Mouse (Mus musculus) embryonic facial prominence, embryonic 15.5 days (tissue): ENCODE measurements around the gene Lyrm1. TPM values are rescaled to one million over a fixed set of nuclear protein-coding genes. Genes with fewer than 3 reads are reported as not detected.

ENCODE experiments used
- ATAC-seq: fragments of 200-750 bp; cut with Nextera tagmentation; 2 replicates; pipeline ENCODE4 v1.8.0; 2017; ENCODE audit warnings: low read depth, moderate TSS enrichment; ENCODE audit not compliant: insufficient number of reproducible peaks, low FRiP score, low TSS enrichment
- H3K27ac ChIP-seq: fragments of 300-500 bp; sonication (generic); replicated peaks from 2 replicates; pipeline ENCODE4 v1.5.1; 2015; ENCODE audit warnings: mild to moderate bottlenecking, inconsistent platforms
- H3K27me3 ChIP-seq: fragments of 300-500 bp; sonication (generic); 2 replicates; pipeline ENCODE4 v1.6.1; 2015; ENCODE audit warnings: inconsistent platforms
- H3K36me3 ChIP-seq: fragments of 300-500 bp; sonication (generic); 2 replicates; pipeline ENCODE4 v1.6.1; 2015; ENCODE audit warnings: mild to moderate bottlenecking, inconsistent platforms
- H3K4me1 ChIP-seq: fragments of 300-500 bp; sonication (generic); 2 replicates; pipeline ENCODE4 v1.6.1; 2015; ENCODE audit warnings: inconsistent platforms
- H3K4me2 ChIP-seq: fragments of 300-500 bp; sonication (generic); replicated peaks from 2 replicates; pipeline ENCODE4 v1.6.1; 2015; ENCODE audit warnings: mild to moderate bottlenecking, inconsistent platforms
- H3K4me3 ChIP-seq: fragments of 300-500 bp; sonication (generic); replicated peaks from 2 replicates; pipeline ENCODE4 v1.5.1; 2015; ENCODE audit warnings: mild to moderate bottlenecking, inconsistent platforms
- H3K9ac ChIP-seq: fragments of 300-500 bp; sonication (generic); 2 replicates; pipeline ENCODE4 v1.6.1; 2015; ENCODE audit warnings: inconsistent platforms
- H3K9me3 ChIP-seq: fragments of 300-500 bp; sonication (generic); replicated peaks from 2 replicates; pipeline ENCODE4 v1.6.1; 2016; ENCODE audit warnings: inconsistent platforms
- WGBS: fragments of 180-500 bp; shearing (Covaris S2); methylation state at CpG from one replicate; pipeline ENCODE4 v1.1.7; 2015; 5-methylcytosine and 5-hydroxymethylcytosine counted together
- polyA plus RNA-seq: library from polyadenylated mRNA; unstranded; fragments of >200 nt; fragmentation: Nextera tagmentation; extraction: Ambion mirVana; gene quantifications from 2 replicates; pipeline ENCODE4 v1.2.1, GENCODE M21; 2015

Gene Lyrm1
- polyA plus RNA-seq, 1 experiment from 2014 or later: 11.4 TPM

- no peak for ATAC-seq
- no peaks in the 10 kb centered on the region for H3K9me3 ChIP-seq
- H3K9ac ChIP-seq: no peak overlapping the region
- H3K36me3 ChIP-seq: no peaks in the 10 kb centered on the region; the same call in 1 of the 2 replicates
- H3K4me3 ChIP-seq: no peak overlapping the region
- H3K27ac ChIP-seq: peak overlapping the region; percentile 88
- peaks cover 15% of the 10 kb centered on the region for H3K4me1 ChIP-seq
- no peak overlapping the region for H3K4me2 ChIP-seq
- H3K27me3 ChIP-seq: no peaks in the 10 kb centered on the region
Observed at GRCm38 (mm10) chr7:119860971-119861334, 34.7 kb upstream of the Lyrm1 start.

- H3K4me2 ChIP-seq: peak overlapping the region; percentile 19; the same call in 1 of the 2 replicates
- 0 out of 2 replicates have a peak overlapping the region, but pooled peaks have one; percentile 4 for H3K9ac ChIP-seq
- WGBS: 17% methylated on average over 6 of the region's 6 CpGs
Observed at GRCm38 (mm10) chr7:119861335-119862091, 34.1 kb upstream of the Lyrm1 start.

GRCm38 (mm10) chr7:119862167-119862566 lies 33.5 kb upstream of the Lyrm1 start:
- Histone ChIP-seq H3K4me3 (no peak overlapping the region), H3K36me3 (no peaks in the 10 kb centered on the region; the same call in 1 of the 2 replicates), H3K27me3 (no peaks in the 10 kb centered on the region), H3K4me2 (no peak overlapping the region), H3K9me3 (no peaks in the 10 kb centered on the region), H3K4me1 (peaks cover 15% of the 10 kb centered on the region), H3K9ac (no peak overlapping the region), H3K27ac (peak overlapping the region; percentile 88)
- no peak for ATAC-seq
- WGBS: 18% methylated on average over 1 of the region's 1 CpGs

More at GRCm38 (mm10) chr7:119861335-119862091, 34.1 kb upstream of the Lyrm1 start:
- H3K4me1 ChIP-seq: peaks cover 15% of the 10 kb centered on the region
- H3K27ac ChIP-seq: peak overlapping the region; percentile 88
- peak; percentile 71 for ATAC-seq
- H3K27me3 ChIP-seq: no peaks in the 10 kb centered on the region
- H3K4me3 ChIP-seq: 0 out of 2 replicates have a peak overlapping the region, but pooled peaks have one; percentile 2
- no peaks in the 10 kb centered on the region; the same call in 1 of the 2 replicates for H3K36me3 ChIP-seq
- no peaks in the 10 kb centered on the region for H3K9me3 ChIP-seq

GRCm38 (mm10) chr7:119864500-119864899 lies 31.2 kb upstream of the Lyrm1 start:
- no peaks in the 10 kb centered on the region for H3K9me3 ChIP-seq
- H3K27me3 ChIP-seq: no peaks in the 10 kb centered on the region
- H3K9ac ChIP-seq: no peak overlapping the region
- H3K36me3 ChIP-seq: no peaks in the 10 kb centered on the region; the same call in 1 of the 2 replicates
- WGBS: 89% methylated on average over 5 of the region's 5 CpGs
- ATAC-seq: no peak
- H3K4me1 ChIP-seq: peaks cover 15% of the 10 kb centered on the region
- no peak overlapping the region for H3K27ac ChIP-seq
- H3K4me3 ChIP-seq: no peak overlapping the region
- no peak overlapping the region for H3K4me2 ChIP-seq

- Histone ChIP-seq H3K9me3 (no peaks in the 10 kb centered on the region), H3K27ac (no peak overlapping the region), H3K4me3 (no peak overlapping the region), H3K36me3 (no peaks in the 10 kb centered on the region; the same call in 1 of the 2 replicates), H3K27me3 (no peaks in the 10 kb centered on the region), H3K4me1 (peaks cover 12% of the 10 kb centered on the region), H3K4me2 (no peak overlapping the region), H3K9ac (no peak overlapping the region)
- ATAC-seq: no peak
- 67% methylated on average over 1 of the region's 1 CpGs for WGBS
Observed at GRCm38 (mm10) chr7:119866136-119866535, 29.5 kb upstream of the Lyrm1 start.

GRCm38 (mm10) chr7:119872204-119872603 lies 23.5 kb upstream of the Lyrm1 start:
- no peak overlapping the region for H3K4me3 ChIP-seq
- H3K4me2 ChIP-seq: no peak overlapping the region
- no peaks in the 10 kb centered on the region for H3K36me3 ChIP-seq
- no peak for ATAC-seq
- H3K9me3 ChIP-seq: no peaks in the 10 kb centered on the region
- 0 out of 2 replicates have a peak, but pooled peaks cover 3% of the 10 kb centered on the region for H3K4me1 ChIP-seq
- no peaks in the 10 kb centered on the region for H3K27me3 ChIP-seq
- 77% methylated on average over 4 of the region's 4 CpGs for WGBS
- H3K9ac ChIP-seq: no peak overlapping the region
- H3K27ac ChIP-seq: no peak overlapping the region

GRCm38 (mm10) chr7:119873050-119873449 lies 22.6 kb upstream of the Lyrm1 start:
- 0 out of 2 replicates have a peak, but pooled peaks cover 3% of the 10 kb centered on the region for H3K4me1 ChIP-seq
- no peak overlapping the region for H3K9ac ChIP-seq
- ATAC-seq: no peak
- H3K36me3 ChIP-seq: 0 out of 2 replicates have a peak, but pooled peaks cover 4% of the 10 kb centered on the region
- no peak overlapping the region for H3K27ac ChIP-seq
- H3K27me3 ChIP-seq: no peaks in the 10 kb centered on the region
- no peaks in the 10 kb centered on the region for H3K9me3 ChIP-seq
- H3K4me2 ChIP-seq: no peak overlapping the region
- H3K4me3 ChIP-seq: no peak overlapping the region
- WGBS: 36% methylated on average over 2 of the region's 2 CpGs

GRCm38 (mm10) chr7:119875776-119876440 lies 19.8 kb upstream of the Lyrm1 start:
- H3K27me3 ChIP-seq: no peaks in the 10 kb centered on the region
- H3K27ac ChIP-seq: no peak overlapping the region
- 0 out of 2 replicates have a peak, but pooled peaks cover 3% of the 10 kb centered on the region for H3K4me1 ChIP-seq
- H3K4me2 ChIP-seq: no peak overlapping the region
- H3K9me3 ChIP-seq: no peaks in the 10 kb centered on the region
- H3K4me3 ChIP-seq: no peak overlapping the region
- 55% methylated on average over 3 of the region's 3 CpGs for WGBS
- H3K9ac ChIP-seq: no peak overlapping the region
- ATAC-seq: no peak
- 0 out of 2 replicates have a peak, but pooled peaks cover 4% of the 10 kb centered on the region for H3K36me3 ChIP-seq

- no peak for ATAC-seq
Observed at GRCm38 (mm10) chr7:119879171-119879570, 16.5 kb upstream of the Lyrm1 start.

GRCm38 (mm10) chr7:119880345-119880744 lies 15.3 kb upstream of the Lyrm1 start:
- no peak overlapping the region for H3K9ac ChIP-seq
- H3K9me3 ChIP-seq: no peaks in the 10 kb centered on the region
- no peaks in the 10 kb centered on the region for H3K27me3 ChIP-seq
- no peak for ATAC-seq
- H3K27ac ChIP-seq: no peak overlapping the region
- 87% methylated on average over 5 of the region's 5 CpGs for WGBS
- H3K4me2 ChIP-seq: no peak overlapping the region
- H3K36me3 ChIP-seq: 0 out of 2 replicates have a peak, but pooled peaks cover 4% of the 10 kb centered on the region
- 0 out of 2 replicates have a peak, but pooled peaks cover 3% of the 10 kb centered on the region for H3K4me1 ChIP-seq
- no peak overlapping the region for H3K4me3 ChIP-seq

More at GRCm38 (mm10) chr7:119879171-119879570, 16.5 kb upstream of the Lyrm1 start:
- H3K4me2 ChIP-seq: no peak overlapping the region
- no peak overlapping the region for H3K4me3 ChIP-seq
- no peaks in the 10 kb centered on the region for H3K9me3 ChIP-seq
- H3K36me3 ChIP-seq: 0 out of 2 replicates have a peak, but pooled peaks cover 4% of the 10 kb centered on the region
- H3K27ac ChIP-seq: no peak overlapping the region
- no peak overlapping the region for H3K9ac ChIP-seq
- no peaks in the 10 kb centered on the region for H3K27me3 ChIP-seq
- H3K4me1 ChIP-seq: 0 out of 2 replicates have a peak, but pooled peaks cover 3% of the 10 kb centered on the region
- 92% methylated on average over 4 of the region's 4 CpGs for WGBS

- Histone ChIP-seq H3K4me2 (no peak overlapping the region), H3K27ac (no peak overlapping the region), H3K36me3 (0 out of 2 replicates have a peak, but pooled peaks cover 4% of the 10 kb centered on the region), H3K4me1 (no peaks in the 10 kb centered on the region), H3K9ac (no peak overlapping the region), H3K27me3 (no peaks in the 10 kb centered on the region), H3K4me3 (no peak overlapping the region), H3K9me3 (no peaks in the 10 kb centered on the region)
- WGBS: 96% methylated on average over 2 of the region's 2 CpGs
- ATAC-seq: no peak
Observed at GRCm38 (mm10) chr7:119881229-119881628, 14.4 kb upstream of the Lyrm1 start.
